Mouse (Mus musculus) gastrocnemius, adult 8-10 months (tissue): ENCODE data around the gene Rnaseh1. TPM values are rescaled to one million over a fixed set of nuclear protein-coding genes. Genes with fewer than 3 reads are reported as not detected.
A peak's percentile ranks its signal among the peaks of the same experiment; 100 is the strongest.

ENCODE experiments used
- DNase-seq, 2 experiments: peaks; one replicate each; pipeline ENCODE4 v3.0.0; 2022; ENCODE audit warnings: low spot score in 2 of 2
- total RNA-seq, 4 experiments: library from RNA; stranded (reverse); gene quantifications; 2 replicates each; pipeline ENCODE4 v1.2.4; 2022

Gene Rnaseh1
- total RNA-seq, 4 experiments from 2014 or later: 5.1 to 8.7 (median 7.2) TPM

- no peak for DNase-seq
Measured at GRCm38 (mm10) chr12:28666734-28667133, 17.3 kb downstream of the Rnaseh1 start.

GRCm38 (mm10) chr12:28667287-28667686, 17.9 kb downstream of the Rnaseh1 start:
- DNase-seq: no peak

GRCm38 (mm10) chr12:28674038-28674720, 24.8 kb downstream of the Rnaseh1 start:
- DNase-seq: no peak

- DNase-seq: peak; percentile 57 to 70
Measured at GRCm38 (mm10) chr12:28675121-28675924, 25.9 kb downstream of the Rnaseh1 start, which contains the start of gene Adi1. Adi1 (plus strand) TSS chr12:28675231.

GRCm38 (mm10) chr12:28675925-28676209, 26.5 kb downstream of the Rnaseh1 start:
- no peak for DNase-seq

GRCm38 (mm10) chr12:28684674-28685073, 35.3 kb downstream of the Rnaseh1 start:
- no peak for DNase-seq

GRCm38 (mm10) chr12:28685771-28686170, 36.4 kb downstream of the Rnaseh1 start:
- DNase-seq: no peak

GRCm38 (mm10) chr12:28686199-28686879, 36.9 kb downstream of the Rnaseh1 start:
- no peak for DNase-seq

- DNase-seq: no peak
Measured at GRCm38 (mm10) chr12:28688996-28689395, 39.6 kb downstream of the Rnaseh1 start.

GRCm38 (mm10) chr12:28690730-28691129, 41.3 kb downstream of the Rnaseh1 start:
- no peak for DNase-seq

GRCm38 (mm10) chr12:28693738-28694137, 44.3 kb downstream of the Rnaseh1 start:
- no peak for DNase-seq

- DNase-seq: no peak
Measured at GRCm38 (mm10) chr12:28694231-28694630, 44.8 kb downstream of the Rnaseh1 start.

GRCm38 (mm10) chr12:28694776-28695175, 45.4 kb downstream of the Rnaseh1 start:
- DNase-seq: no peak

- DNase-seq: no peak
Measured at GRCm38 (mm10) chr12:28697821-28698595, 48.6 kb downstream of the Rnaseh1 start.

GRCm38 (mm10) chr12:28699086-28699485, 49.7 kb downstream of the Rnaseh1 start:
- no peak for DNase-seq

GRCm38 (mm10) chr12:28699656-28700055, 50.3 kb downstream of the Rnaseh1 start:
- peak; percentile 37 to 40 for DNase-seq

GRCm38 (mm10) chr12:28700101-28700511, 50.7 kb downstream of the Rnaseh1 start:
- DNase-seq: no peak

- DNase-seq: peak; percentile 82 to 89
Measured at GRCm38 (mm10) chr12:28700561-28701025, 51.2 kb downstream of the Rnaseh1 start.

GRCm38 (mm10) chr12:28701302-28701701, 51.9 kb downstream of the Rnaseh1 start:
- no peak for DNase-seq

GRCm38 (mm10) chr12:28704381-28704780, 55.0 kb downstream of the Rnaseh1 start:
- no peak for DNase-seq

- DNase-seq: no peak
Measured at GRCm38 (mm10) chr12:28705204-28705603, 55.8 kb downstream of the Rnaseh1 start.
